Mouse (Mus musculus) activated CD4-positive, CD25-positive, alpha-beta regulatory T cell, adult 4 months (primary cell): ENCODE measurements around the gene Gm10097. TPM values are rescaled to one million over a fixed set of nuclear protein-coding genes. Genes with fewer than 3 reads are reported as not detected.

Source experiments
- ATAC-seq: one replicate; pipeline ENCODE4 v1.8.0; 2017
- polyA plus RNA-seq, 2 experiments: library from polyadenylated mRNA; unstranded; fragments of 100-300 nt; shearing (Covaris generic); gene quantifications; one replicate each; pipeline ENCODE4 v1.2.1; 2017

The Gm10097 gene
- polyA plus RNA-seq, result not detected

DNA sequence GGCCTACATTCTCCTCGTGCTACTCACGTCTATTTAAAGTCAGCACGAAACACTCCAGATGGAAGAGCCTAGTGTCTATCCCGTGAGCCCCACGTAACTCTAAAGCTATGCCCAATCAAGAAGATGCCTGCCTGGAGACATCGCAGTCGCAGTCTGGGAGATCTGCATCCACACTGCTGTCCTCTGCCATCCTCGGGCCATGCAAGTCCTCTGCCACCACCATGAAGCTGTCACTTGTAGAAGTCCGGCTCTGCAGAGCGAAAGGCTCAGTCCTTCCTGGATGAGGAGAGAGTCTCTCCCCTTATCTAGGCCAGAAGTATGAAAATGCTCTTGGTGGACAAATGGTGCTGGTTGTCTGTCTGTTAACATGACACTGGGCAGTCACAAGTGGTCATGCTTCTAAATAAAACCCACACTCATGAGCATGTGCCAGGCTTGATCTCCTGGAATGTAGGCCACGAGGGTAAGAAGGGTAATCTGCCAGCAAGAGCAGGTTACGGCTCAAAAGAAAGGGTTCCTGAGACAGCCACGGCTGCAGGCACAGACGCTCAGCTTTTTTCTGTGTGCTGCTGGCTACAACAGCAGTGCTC is at the start of gene Gm10097:
Gm10097 (plus strand) TSS at position 517 of the 590 bp plus-strand sequence.
- no peak for ATAC-seq

DNA sequence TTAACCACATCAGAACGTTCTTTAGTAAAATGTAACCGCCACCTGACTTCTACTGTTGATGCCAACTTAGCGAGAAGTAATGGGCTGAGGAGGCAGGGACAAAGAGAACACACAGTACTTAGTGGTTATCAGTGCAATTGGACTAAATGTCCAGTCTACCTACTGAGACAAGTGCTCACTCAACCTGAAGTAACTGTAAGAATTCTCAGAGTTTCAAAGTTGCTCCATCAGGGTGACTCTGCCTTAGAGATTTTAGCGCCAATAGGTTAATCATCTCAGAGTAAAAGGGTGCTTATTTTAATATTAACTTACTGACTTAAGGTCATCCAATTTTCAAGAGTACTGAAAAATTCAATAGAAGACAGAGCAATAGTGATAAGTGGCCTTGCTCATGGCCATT is 43.1 kb upstream of the Gm10097 start:
- ATAC-seq, result no peak

GRCm38 (mm10) chr10:5027208-5027607 is 41.8 kb upstream of the Gm10097 start:
- no peak for ATAC-seq

DNA sequence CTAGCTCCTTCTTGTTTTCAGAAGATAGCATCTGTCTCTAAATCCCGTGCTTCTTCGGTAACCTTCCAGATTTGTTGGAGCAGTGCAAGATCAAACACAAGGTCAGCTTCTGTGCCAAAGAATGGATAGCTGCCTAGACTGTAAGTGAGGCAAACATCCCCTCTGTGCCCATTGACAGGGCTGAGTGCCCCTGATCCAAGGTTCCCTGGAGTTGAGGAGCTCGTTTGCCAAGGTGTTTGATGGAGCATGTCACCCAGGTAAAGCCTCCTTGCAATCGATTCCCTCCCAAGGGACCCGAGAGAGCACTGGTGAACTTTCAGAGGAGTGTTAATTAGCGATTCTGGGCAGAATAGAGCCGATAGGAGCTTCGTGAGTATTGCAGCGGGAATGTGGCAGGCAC is 40.7 kb upstream of the Gm10097 start:
- ATAC-seq, result no peak

GRCm38 (mm10) chr10:5029161-5029560 is 39.8 kb upstream of the Gm10097 start:
- no peak for ATAC-seq

DNA sequence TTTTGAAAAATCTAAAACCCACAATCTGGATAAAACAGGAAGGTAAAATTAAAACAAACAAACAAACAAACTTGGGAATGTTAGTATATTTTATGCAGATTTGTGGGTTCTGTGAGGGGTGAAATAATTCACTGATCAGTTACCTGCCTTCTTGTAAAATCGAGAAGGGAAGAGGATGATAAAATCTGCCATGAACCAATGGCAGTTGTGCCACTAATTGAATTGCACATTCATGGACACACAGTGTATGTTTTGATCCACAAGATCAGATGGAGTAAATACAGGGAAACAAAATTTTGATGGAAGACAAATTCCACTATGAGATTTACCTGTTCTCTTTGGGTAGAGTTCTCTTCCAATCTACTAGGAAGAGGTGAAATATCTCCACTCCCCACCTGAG is 39.1 kb upstream of the Gm10097 start:
- no peak for ATAC-seq

DNA sequence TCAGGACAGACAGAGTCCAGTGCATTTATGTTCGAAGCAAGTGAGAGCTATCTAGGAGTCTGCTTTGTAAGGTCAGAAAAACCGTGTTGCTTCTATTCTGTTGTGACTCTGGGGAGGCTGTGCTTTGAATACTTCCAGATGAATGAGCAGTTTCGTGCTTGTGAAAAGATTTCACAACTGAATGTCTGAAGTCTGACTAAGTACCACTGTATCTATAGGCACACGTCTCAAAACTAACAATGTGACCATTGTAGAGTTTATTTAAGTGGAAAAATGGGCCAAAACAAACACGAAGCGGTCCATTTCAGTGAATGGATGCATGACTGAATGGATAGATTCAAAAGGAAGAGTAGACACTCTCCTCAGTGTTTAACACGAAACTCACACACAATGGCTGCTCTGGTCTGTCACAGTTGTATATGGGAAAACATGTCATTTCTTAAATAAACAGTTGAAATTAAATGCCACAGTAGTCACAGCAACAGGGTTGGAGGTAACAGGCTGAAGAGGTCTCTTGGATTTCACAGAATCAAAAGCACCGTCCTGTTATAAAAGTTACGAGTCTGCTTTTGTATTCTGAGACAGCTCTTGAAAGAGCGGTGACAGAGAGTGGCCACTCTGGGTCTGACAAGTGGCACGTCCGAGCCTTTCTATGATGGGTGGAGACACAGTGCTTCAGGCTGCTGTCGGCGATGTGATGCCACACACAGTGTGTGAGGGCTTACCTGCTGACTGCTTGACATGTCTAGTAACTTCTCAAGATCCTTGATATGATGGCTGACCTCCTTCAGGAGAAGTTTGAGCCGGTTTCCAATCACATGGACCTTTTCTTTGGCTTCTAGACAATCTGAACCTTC is 36.6 kb upstream of the Gm10097 start:
- no peak for ATAC-seq

DNA sequence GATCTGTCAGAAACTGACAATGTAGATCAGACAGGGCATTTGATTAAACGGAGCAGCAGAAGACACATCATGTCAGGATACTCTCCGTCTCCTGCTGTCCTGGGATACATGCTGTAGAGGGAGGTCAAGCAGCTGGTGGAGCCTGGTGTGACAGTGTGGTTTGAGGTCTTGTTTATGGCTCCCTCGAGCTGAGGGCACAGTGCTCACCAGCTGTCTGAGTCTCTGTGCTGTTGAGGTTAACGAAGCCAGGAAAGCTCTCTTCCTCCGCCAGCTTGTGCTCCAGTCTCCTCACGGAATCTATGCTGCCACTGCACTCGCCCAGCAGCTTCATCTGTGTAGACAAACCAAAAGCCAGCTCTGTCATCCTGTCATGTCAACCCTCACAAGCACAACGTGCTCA is 27.7 kb upstream of the Gm10097 start:
- no peak for ATAC-seq

DNA sequence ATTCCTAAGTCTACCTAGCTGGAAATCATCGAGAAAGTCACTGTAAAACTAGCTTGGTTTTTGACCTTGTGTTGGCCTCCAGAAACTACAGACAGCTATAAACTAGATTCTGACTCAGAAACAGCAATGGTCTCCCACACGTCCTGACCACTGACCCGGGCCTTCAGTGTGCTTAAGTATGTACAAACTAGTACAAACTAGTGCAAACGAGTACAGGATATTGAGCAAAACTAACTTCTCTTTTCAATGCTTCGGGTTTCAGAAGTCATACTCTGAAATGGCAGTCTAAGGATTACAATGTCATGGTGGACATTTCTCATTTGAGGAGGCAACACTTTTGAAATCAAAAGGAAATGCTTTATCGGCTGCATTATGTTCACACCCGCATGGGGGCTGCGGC is 24.5 kb upstream of the Gm10097 start:
- no peak for ATAC-seq

- no peak for ATAC-seq
These were observed 23.8 kb upstream of the Gm10097 start for GRCm38 (mm10) chr10:5045213-5045612.

DNA sequence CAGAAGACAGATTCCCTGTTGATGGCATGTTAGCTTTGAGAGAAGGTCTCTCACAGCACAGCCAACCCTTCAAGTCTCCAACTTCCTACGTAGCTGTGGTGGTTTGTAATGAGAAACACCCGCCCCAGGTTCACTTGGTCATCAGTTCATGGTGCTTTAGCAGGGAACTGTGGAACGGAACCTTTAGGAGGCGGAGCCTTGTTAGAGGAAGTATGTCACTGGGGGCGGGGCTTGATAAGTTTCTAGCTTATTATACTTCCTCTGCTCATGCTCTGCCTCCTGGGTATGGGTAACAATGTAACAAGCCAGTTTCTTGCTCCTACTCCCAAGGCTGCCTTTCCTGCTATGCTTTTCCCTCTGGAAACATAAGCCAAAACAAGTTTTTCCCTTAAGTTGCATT is 23.3 kb upstream of the Gm10097 start:
- ATAC-seq, result no peak

GRCm38 (mm10) chr10:5056243-5056735 is 12.7 kb upstream of the Gm10097 start:
- ATAC-seq, result no peak

GRCm38 (mm10) chr10:5056940-5057339 is 12.1 kb upstream of the Gm10097 start:
- no peak for ATAC-seq

GRCm38 (mm10) chr10:5057661-5058060 is 11.3 kb upstream of the Gm10097 start:
- no peak for ATAC-seq

- no peak for ATAC-seq
These were observed 10.1 kb upstream of the Gm10097 start for GRCm38 (mm10) chr10:5058876-5059275.

GRCm38 (mm10) chr10:5059983-5060382 is 9.0 kb upstream of the Gm10097 start:
- ATAC-seq, result no peak

- ATAC-seq, result no peak
These were observed 1.9 kb upstream of the Gm10097 start for GRCm38 (mm10) chr10:5067113-5067512.

- no peak for ATAC-seq
These were observed 1.4 kb downstream of the Gm10097 start for GRCm38 (mm10) chr10:5070168-5070940.

DNA sequence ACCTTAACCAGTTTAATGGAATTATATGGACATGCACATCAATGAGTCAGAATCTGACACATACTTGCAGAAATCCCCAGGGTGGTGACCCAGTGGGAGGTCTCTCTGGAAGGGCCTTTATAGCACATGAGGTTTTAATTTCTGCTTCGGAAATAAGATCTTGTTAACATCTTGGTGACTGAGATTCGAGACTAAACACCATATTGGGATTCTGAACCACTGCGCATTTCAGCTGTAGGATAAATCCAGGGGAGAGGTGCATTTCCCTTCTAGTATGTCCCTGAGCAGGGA is 1.9 kb downstream of the Gm10097 start:
- ATAC-seq, result no peak

- no peak for ATAC-seq
These were observed 3.1 kb downstream of the Gm10097 start for GRCm38 (mm10) chr10:5072054-5072453.

GRCm38 (mm10) chr10:5075724-5076123 is 6.7 kb downstream of the Gm10097 start:
- no peak for ATAC-seq

GRCm38 (mm10) chr10:5079945-5080468 is 11.0 kb downstream of the Gm10097 start:
- ATAC-seq, result no peak

DNA sequence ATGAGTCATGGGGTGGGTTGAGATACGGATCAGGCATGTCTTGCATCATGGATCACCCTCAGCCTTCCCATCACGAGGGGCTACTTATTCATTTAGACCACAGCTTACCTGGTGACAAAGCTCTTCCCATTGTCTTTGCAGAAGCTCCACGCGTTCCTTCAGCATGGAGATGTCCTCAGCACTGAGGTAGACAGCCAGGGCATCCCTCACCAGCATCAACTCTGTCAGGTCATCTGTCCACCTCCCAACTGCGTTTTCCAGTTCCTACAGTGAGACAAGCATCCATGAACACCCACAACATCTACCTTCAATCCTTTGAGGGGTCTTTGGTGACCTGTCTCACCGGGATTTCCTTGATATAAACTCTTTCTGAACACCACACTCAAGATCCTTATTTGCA is 14.7 kb downstream of the Gm10097 start:
- ATAC-seq, result no peak
